Mouse (Mus musculus): ENCODE results near the gene Vps29.

Vps29 gene

DNA sequence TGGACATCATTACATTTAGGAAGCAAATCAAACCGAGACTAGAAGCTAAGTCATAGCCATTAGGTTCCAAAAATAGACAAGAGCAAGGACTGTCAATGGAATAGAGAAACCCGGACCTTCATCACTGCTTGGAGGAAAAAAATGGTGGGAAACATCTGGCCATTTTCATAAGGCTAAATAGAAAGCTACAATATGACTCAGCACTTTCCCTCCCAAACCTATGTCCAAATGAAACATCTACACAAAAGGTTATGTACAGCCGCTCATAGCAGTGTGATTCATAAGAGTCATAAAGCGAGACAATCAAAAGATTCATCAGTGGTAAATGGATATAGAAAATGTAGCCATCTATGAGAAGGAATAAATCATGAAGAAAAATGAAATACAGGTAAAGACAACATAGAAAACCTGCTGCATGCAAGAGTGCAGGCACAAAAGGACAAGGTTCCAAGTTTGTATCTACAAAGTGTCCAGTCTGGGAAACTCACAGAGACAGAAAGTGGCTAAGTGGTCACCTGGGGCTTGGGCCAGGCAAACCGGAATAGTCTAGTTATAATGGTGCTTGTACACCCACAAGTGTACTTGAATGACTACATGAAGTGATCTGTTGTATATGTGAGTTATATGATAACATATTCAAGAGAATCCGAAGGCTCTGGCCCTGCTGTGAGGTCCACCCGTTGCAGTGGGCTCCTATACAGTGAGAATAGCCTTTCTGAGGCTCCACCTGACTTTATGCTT, 17.4 kb upstream of the Vps29 start:
- DNase-seq (ENCODE audit: low spot score in 2 of 2): no peak

DNA sequence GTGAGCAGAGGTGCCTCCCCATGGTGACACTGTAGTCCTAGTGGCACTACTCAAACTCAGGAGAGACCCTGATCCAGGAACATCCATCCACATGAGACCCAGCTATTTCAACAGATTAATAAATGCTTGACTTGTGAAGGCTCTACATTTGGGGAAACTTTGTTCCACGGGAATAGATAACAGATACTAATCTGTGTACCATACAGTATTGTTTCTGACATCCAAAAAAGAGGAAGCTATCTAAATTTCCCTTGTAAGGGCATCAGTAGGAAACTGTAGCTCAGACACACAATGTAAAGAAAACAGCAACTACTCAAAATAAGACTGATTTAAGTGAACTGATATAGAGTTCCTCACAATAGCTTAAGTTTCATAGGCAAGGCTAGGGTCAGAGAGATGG, 11.3 kb upstream of the Vps29 start:
- no peak for DNase-seq (ENCODE audit: low spot score in 2 of 2)

DNA sequence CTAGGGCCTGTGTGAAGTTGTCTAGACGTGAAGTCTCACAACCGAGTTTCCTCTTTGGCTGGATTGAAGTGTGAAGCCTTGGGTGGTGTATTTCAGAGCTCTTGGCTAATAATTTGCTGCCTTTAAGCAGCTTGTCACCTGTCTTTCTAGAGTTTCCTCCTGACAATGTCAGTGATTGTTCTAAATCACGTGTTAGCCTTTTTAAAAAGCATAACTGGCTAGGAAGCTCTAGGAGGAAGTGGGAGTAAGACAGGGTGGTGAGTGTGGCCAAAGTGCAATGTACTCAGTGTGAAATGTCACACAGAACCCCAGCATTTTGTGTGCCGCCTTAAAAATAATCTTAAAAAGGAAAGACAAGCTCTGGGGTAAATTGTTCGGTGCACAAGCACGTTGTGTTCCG, 10.4 kb upstream of the Vps29 start:
- no peak for DNase-seq (ENCODE audit: low spot score in 2 of 2)

DNA sequence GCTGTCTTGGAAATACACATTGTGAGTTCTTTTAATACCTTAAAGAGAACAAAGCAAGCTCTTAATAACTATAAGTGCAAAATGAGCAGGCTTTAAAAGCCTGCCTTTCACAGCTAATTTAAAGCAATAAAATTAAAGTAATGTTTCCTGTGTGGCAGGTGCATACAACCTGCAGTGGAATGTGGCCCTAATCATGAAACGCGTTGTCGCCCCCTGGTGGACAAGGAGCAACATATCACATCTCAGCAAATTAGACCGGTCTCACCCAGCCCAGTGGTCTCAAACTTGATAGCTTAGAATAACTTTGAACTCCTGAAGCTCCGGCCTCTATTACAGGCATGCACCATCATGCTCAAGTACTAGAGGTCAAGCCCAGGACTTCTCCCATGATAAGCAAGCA, 9.9 kb upstream of the Vps29 start:
- peak; percentile 55 to 70 for DNase-seq (ENCODE audit: low spot score in 2 of 2)

DNA sequence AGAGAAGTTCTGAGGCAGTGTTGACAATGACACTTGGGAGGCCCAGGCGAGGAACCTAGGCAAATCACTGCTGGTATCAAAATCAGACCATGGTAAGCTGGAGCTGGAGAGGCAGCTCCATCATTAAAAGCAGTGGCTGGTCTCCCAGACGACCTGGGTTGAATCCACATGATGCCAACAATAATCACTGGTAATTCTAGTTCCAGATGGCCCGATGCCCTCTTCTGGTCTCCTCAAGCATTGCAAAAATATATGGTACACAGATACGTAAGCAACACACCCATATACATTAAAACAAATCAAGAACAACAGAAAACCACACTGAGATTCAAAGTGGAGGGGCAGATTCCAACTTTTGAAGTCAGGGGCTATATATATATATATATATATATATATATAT, 8.4 kb upstream of the Vps29 start:
- DNase-seq (ENCODE audit: low spot score in 2 of 2): no peak

DNA sequence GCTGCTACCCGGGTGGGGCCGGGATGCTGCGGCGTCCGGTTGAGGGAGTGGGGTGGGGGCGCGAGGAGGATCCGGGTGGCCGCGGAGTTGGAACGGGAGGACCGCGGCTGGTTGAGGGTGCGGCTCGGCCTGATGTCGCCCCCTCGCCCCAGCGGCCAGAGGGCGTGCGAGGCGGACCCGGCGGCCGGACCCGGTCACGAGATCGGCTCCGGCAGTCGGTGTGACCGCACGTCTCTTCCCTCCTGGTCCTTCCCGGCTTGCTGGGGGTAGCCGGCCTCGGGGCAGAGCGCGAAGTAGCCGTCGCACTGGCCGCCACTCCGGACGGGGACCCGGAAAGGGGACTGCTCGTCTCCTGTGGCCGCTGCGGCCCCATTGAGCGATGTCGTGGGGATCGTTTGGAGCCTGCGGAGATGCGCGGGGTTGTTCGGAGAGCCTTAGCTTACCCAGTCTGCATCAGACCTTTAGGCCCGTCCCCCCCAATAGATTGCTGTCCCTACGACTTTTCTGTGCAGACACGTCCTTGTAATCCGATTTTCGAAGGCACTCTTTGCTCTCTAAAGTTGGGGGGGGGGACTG, 411 bp downstream of the Vps29 start:
- DNase-seq (ENCODE audit: low spot score in 2 of 2): no peak

DNA sequence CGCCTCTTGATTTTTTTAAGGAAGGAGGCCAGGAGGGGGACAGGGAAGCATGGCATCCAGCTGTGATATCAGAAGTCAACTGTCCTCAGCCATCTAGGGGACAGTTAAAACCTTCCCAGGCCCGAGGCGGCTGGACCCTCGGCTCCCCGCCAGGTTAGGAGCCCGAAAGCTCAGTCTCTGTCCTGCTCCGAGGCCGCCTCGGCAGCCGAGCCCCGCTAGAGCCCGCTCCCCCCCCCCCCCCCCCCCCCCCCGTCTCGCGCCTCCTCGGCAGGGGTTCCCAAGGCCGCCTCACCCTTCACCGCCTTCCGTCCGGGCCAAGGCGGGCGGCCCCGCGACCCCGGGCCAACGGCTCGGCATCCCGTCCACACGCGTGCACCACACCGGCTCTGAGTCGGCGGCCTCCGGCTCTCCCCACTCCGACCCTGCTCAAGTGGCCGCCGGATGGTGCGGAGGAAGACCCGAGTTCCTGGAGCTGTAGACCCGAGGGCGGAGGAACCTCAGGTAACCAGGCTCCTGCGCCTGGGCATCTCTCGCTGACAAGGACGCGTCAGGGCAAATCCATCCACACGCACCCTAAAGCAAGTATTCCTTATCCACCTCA, 17.5 kb downstream of the Vps29 start, which contains the start of gene Gpn3:
TSS of gene Gpn3 (plus strand) at position 286 of the 601 bp plus-strand sequence.
- DNase-seq (ENCODE audit: low spot score in 2 of 2): no peak

DNA sequence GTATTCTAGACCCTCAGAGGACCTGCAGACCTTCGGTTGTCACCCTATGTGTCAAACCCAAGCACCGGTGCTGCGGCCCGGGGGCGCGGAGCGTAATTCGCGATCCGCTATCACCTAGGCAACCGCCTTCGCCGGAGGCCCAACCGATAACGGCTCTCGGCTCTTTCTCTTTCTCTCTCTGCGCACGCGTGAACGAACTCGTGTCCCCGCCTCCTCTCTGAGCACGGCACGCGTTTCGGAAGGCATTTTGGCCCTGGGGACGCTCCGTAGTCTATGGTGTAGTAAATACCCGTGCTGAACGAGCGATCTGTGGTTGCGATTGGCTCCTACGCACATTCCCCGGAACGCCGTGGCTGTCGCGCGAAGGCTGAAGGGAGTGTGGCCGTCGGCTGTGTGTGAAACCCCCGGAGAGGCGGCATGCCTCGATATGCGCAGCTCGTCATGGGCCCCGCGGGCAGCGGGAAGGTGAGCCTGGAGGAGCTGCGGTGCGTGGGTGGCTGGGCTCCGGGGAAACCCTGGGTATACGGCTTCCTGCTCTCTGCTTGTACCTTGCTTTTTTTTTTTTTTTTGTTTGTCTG, 18.1 kb downstream of the Vps29 start, which contains the start of gene Fam216a:
TSS of gene Fam216a (minus strand) at position 173 of the 578 bp plus-strand sequence.
- peak; percentile 99 for DNase-seq (ENCODE audit: low spot score in 2 of 2)

DNA sequence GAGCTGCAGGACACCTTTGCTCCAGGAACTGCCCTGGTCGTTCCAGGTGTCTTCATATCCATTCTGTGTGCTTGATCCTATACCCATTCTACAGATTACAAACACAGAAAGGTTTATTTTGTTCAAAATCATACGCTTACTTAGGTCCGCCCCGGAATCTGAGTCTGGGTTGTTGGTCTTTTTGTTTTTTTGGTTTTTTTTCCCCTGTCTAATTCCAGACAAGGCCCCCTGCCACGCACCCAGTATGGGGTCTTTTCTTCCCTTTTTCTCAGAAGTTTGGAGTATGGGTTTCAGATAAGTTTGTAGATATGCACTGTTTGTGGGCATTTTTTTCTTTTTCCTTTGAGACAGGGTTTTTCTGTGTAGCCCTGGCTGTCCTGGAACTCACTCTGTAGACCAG, 18.7 kb downstream of the Vps29 start:
- no peak for DNase-seq (ENCODE audit: low spot score in 2 of 2)

DNA sequence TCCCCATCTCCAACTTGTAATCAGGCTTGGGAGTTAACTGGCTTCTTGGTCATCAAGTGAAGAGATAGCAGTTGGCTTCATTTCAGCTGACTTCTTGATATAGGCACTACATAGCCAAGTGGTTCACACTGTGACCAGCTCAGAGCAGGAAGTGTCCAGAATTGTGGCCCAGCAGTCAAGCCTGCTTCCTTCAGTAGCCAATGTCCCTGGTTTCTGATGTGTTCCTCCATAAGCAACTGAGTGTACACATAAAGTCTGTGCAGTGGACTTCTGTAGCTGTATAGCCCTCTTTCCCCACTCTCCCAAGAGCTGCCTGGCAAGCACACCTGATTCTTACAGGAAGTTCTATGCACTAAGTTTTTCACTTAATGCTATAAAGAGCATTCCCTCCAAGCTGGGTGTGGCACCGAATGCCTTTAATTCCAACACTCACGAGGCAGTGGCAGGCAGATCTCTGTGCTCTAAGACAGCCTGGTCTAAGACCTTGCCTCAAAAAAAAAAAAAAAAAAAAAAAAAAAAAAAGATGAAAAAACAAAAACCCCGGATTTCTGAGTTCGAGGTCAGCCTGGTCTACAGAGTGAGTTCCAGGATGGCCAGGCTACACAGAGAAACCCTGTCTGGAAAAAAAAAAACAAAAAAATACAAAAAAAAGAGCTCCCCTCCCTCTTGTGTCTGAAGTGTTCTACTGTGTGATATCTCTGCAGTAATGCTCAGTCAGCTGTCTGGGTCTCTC, 23.1 kb downstream of the Vps29 start:
- no peak for DNase-seq (ENCODE audit: low spot score in 2 of 2)

DNA sequence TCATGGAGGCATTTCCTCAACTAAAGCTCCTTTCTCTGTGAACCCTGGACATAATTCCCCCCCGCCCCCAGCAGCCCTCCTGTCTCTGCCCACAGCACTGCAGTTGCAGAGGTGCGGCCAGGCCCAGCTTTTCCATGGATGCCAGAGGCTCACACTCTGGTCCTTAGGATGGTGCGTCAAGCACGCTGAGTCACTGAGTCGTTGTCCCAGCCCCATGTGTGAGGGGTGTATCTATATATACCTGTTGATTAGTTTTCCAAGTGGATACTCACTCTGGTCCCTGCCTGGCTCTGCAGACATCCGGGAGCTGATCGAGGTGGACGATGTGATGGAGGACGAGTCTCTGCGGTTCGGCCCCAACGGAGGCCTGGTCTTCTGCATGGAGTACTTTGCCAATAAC, 24.0 kb downstream of the Vps29 start:
- no peak for DNase-seq (ENCODE audit: low spot score in 2 of 2)

DNA sequence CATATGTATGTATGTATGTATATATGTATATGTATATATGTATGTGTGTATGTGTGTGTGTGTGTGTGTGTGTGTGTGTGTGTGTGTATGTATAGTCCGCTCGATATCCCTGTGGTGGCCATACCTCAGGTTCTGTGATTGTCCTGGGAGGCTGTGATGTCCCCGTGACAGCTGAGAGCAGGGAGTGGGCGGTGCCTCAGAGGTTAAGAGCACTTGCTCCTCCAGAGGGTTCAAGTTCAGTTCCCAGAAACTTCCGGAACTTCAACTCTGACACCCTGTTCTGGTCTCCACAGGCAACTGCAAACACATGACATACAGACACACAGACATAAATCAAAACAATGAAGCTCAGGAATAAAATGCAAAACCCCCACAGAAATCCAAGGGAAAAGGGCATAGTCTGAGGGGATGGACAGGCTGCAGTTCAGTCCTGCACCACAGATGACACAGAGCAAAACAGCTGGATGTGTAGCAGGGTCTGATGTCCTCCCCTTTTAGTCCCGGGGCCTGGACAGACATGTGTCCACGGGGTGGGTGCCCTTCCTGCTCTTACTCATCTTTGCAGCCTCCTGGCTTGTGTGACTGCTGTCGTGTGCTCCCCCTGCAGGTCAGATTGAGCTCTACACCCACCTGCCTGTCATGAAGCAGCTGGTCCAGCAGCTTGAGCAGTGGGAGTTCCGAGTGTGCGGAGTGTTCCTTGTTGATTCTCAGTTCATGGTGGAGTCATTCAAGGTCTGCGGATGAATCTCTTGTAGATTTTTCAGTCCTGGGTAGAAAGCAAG, 25.4 kb downstream of the Vps29 start:
- DNase-seq (ENCODE audit: low spot score in 2 of 2): peak; percentile 61 to 79

DNA sequence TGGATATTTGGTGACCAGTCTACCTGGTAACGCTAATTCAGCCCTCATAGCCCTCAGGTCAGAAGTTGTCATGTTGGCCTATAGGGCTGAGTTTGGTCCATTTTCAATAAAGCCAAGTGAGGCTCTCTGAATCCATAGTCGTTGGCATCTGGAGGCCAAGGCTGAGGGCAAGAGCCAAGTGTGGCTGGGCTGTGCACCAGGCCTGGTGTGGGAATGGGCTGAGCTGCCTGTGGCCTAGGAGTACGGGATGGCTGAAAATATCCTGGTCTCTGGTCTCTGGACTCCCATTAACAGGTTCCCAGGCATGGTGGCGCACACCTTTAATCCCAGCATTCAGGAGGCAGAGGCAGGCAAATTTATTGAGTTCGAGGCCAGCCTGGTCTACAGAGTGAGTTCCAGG, 35.8 kb downstream of the Vps29 start:
- DNase-seq (ENCODE audit: low spot score in 2 of 2): no peak

DNA sequence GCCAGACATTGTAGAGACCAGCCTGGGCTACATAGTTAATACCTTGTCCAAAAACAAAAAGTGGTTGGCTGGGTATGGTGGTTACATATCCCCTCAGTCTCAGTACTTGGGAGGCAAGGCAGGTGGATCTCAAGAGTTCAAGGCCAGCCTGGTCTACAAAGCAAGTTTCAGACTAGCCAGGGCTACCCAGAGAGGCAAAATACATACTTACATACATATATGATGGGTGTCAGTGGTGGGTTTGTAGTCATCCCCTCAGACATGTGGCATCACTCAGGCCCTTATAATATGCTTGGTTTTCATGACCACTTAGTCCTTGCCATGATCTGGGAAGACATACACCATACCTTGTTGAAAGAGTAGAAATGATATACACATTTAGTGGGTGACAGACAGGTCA, 36.5 kb downstream of the Vps29 start:
- DNase-seq (ENCODE audit: low spot score in 2 of 2): no peak

DNA sequence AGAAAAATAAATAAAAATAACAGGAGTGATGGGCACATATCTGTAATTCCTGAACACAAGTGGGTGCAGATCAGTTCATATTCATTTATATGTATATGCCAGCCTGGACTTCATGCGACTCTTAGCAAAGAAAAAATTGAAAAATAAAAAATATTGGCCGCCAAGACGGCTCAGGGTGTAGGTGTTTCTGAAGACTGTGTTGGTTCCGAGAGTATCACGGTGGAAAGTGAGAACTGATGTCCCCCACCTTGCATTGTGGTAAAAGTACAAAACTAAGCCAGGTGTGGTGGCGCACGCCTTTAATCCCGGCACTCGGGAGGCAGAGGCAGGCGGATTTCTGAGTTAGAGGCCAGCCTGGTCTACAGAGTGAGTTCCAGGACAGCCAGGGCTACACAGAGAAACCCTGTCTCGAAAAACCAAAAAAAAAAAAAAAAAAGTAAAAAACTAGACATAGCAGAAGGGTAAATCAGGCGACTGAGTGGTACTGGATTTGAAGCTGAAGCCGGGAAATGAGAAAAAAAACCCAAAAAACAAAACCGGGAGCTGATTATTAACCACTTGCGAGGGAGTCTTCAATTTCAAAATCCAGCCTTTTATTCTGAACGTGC, 37.1 kb downstream of the Vps29 start:
- DNase-seq (ENCODE audit: low spot score in 2 of 2): no peak

DNA sequence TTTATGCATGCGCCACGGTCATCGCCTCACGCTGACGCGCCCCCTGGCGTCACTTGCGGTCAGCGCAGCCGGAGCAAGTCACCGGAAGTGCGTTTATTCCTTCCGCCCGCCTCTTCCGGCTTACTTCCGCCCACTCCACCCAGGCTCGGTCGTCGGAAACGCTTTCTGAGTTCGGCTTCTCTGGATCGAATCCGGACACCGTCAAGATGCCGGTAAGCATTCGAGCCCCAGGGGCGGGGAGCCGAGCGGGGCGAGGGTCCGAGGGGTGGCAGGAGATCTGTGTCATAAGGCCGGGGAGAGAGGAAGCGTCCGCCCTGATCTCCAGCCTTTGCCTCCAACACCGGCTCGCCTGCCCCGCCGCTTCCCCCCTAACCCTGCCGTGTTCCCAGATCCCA, 37.6 kb downstream of the Vps29 start, which contains the start of gene Arpc3:
TSS of gene Arpc3 (plus strand) at position 93 of the 395 bp plus-strand sequence.
- peak; percentile 89 to 96 for DNase-seq (ENCODE audit: low spot score in 2 of 2)

DNA sequence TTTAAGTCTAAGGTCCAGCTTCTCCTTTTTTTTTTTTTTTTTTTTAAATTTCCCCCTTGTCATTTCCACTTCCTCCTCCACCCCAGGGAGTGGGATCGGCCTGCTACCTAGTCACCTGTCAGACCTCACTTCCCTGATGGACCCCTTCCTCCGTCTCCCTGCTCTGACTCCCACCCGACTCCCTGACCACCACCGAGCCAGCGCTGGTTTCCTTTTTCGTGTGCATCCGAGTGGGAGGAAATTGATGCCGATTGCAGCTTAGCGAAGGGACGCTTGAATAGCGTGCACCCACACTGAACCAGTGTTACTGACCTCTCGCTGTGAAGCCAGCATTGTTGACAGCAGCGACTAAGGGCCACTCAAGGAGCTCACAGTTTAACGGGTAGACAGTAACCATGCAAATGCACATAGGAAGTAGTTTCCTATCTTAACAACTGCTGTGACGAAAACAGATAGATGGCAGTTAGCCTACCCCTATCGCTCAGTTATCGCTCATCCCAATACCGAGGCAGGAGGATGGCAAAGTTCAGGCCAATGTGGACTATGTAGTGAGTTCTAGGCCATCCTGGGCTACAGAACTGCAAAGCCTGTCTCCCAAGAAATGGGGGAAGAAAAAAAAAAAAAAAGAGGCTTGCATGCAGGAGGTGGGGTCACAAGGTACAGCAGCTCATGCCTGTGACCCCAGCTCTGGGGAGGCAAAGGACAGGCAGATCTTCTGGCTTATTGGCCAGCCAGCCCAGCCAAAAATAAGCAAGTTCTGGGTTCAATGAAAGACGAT, 38.2 kb downstream of the Vps29 start:
- DNase-seq (ENCODE audit: low spot score in 2 of 2): peak in 1 of 2 experiments; percentile 18

DNA sequence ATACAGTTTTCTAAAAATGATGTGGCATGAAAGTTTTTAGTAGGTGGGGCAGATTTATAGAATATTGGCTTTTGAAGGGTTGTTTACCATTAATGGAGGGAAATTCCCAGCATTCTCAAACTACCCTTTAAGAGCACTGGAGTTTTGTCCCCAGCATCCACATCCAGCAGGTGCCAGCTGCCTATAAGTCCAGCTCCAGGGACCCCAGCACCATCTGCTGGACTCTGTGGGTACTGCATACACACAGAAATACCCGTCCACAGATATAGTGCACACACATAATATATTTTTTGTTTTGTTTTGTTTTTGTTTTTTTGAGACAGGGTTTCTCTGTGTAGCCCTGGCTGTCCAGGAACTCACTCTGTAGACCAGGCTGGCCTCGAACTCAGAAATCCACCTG, 39.7 kb downstream of the Vps29 start:
- peak; percentile 60 to 86 for DNase-seq (ENCODE audit: low spot score in 2 of 2)

DNA sequence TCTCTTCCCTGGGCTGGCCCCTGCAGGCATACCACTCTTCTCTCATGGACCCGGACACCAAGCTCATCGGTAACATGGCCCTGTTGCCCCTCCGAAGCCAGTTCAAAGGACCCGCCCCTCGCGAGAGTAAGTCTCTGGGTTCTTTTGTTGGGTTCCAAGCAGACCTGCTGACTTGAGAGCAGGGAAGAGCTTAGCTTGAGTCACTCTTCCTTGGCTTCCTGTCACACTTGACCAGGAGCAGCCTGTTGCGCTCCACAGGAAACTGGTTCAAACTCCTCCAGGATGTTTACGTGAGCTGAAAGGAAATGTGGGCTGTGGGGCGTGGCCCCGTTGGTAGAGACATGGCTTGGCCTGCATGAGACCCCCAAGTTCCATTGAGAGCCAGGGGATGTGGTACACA, 42.6 kb downstream of the Vps29 start:
- DNase-seq (ENCODE audit: low spot score in 2 of 2): no peak

DNA sequence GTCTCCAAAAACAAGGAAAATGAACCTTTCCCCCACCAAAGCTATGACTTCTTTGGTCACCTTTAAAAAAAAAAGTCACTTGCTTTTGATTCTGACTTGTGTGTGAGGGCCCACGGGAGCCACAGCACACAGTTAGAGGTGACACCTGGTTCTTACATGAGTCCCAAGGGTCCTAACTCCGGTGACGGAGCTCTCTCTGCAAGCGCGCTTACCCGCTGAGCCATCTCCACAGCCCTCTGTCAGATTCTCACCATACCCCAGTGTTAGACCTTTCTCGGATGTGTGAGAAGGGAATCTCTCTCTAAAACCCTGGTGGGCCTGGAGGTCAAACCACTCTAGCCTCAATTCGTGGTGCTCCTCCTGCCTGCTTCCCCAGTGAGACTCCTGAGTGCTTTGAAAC, 43.3 kb downstream of the Vps29 start:
- DNase-seq (ENCODE audit: low spot score in 2 of 2): no peak
